Mouse (Mus musculus) neural tube, embryonic 14.5 days (tissue): ENCODE measurements around the gene Gm9. TPM values are rescaled to one million over a fixed set of nuclear protein-coding genes. Genes with fewer than 3 reads are reported as not detected.
"Not testable (repeated sequence)": the region's sequence is repeated elsewhere in the genome, so short reads cannot be mapped to it uniquely, and the experiment has no call there.

Source experiments
- ATAC-seq: fragments of 200-750 bp; cut with Nextera tagmentation; 2 replicates; pipeline ENCODE4 v1.8.0; 2017; ENCODE audit warnings: low read depth, mild to moderate bottlenecking, moderate TSS enrichment, moderate library complexity
- H3K27ac ChIP-seq: fragments of 300-500 bp; sonication (generic); 2 replicates; pipeline ENCODE4 v1.5.1; 2014; ENCODE audit warnings: low read depth, mild to moderate bottlenecking, control low read depth, low read length, moderate library complexity, mixed read lengths
- H3K27me3 ChIP-seq: fragments of 300-500 bp; sonication (generic); 2 replicates; pipeline ENCODE4 v1.6.1; 2014; ENCODE audit warnings: low read length; ENCODE audit not compliant: control insufficient read depth, insufficient read depth
- H3K36me3 ChIP-seq: fragments of 300-500 bp; sonication (generic); 2 replicates; pipeline ENCODE4 v1.6.1; 2014; ENCODE audit warnings: low read length, mixed read lengths; ENCODE audit not compliant: control insufficient read depth, insufficient read depth
- H3K4me1 ChIP-seq: fragments of 300-500 bp; sonication (generic); 2 replicates; pipeline ENCODE4 v1.6.1; 2014; ENCODE audit warnings: low read length; ENCODE audit not compliant: control insufficient read depth, insufficient read depth
- H3K4me2 ChIP-seq: fragments of 300-500 bp; sonication (generic); 2 replicates; pipeline ENCODE4 v1.6.1; 2014; ENCODE audit warnings: mild to moderate bottlenecking, low read depth, low read length, control low read depth
- H3K4me3 ChIP-seq: fragments of 300-500 bp; sonication (generic); 2 replicates; pipeline ENCODE4 v1.5.1; 2014; ENCODE audit warnings: low read depth, low read length, control low read depth, mixed read lengths
- H3K9ac ChIP-seq: fragments of 300-500 bp; sonication (generic); replicated peaks from 2 replicates; pipeline ENCODE4 v1.6.1; 2014; ENCODE audit warnings: low read depth, mild to moderate bottlenecking, control low read depth, low read length, mixed read lengths
- H3K9me3 ChIP-seq: fragments of 300-500 bp; sonication (generic); 2 replicates; pipeline ENCODE4 v1.6.1; 2016; ENCODE audit warnings: low read length; ENCODE audit not compliant: control insufficient read depth
- WGBS: fragments of 180-500 bp; shearing (Covaris S2); extraction: QIAGEN DNeasy Blood & Tissue Kit; methylation state at CpG from one replicate; pipeline ENCODE4 v1.1.7; 2014; 5-methylcytosine and 5-hydroxymethylcytosine counted together
- polyA plus RNA-seq: library from polyadenylated mRNA; unstranded; fragments of >200 nt; fragmentation: Nextera tagmentation; extraction: Ambion mirVana; gene quantifications from 2 replicates; pipeline ENCODE4 v1.2.1, GENCODE M21; 2014

Gm9 gene
- not detected in 2 replicates for polyA plus RNA-seq

DNA sequence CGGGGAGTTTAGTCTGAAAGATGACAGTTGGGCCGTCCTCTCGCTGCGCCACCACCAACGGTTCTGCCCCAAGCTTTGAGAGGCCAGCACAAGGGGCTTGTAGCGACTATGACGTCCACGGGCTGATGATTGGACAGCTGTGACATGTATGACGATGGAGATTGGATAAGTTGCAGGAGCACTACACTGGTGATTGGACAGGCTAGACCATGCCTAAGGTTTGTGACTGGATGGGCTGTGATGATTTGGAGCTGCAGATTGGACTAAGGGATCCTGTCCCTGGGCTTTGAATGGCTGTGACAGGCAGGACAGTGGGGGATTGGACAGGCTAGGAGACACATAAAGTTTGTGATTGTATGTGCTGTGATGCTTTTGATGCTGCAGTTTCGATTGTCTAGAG is at the start of gene Gm9:
Gm9 (minus strand) TSS at position 101 of the 400 bp plus-strand sequence.
- Histone ChIP-seq H3K27ac (no peak within 1 kb of the TSS), H3K4me2 (no peak within 1 kb of the TSS), H3K4me3 (no peak within 1 kb of the TSS), H3K27me3 (no peaks in the 10 kb centered on the region), H3K36me3 (no peaks in the 10 kb centered on the region), H3K4me1 (no peaks in the 10 kb centered on the region), H3K9me3 (no peaks in the 10 kb centered on the region; the same call in 1 of the 2 replicates), H3K9ac (no peak within 1 kb of the TSS)
- 86% methylated on average over 10 of the region's 10 CpGs for WGBS
- no peak for ATAC-seq

DNA sequence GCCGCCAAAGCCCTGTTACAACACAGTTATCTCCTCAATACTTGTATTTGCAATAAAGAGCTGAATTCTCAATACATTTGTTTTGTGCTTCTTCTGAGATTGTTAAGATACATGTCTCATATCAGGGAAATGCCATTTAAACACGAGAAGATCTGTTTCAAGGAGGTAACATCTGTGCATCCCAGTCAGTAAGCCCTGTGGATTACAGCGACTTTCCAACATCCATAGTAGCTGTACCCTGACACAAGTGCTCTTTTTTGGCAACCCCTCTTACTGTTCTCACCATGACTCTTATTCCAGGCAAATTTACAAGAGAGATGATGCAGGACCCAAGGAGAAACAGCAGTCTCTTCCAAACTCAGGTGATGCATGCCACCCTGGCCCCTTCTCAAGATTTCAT is 38.8 kb upstream of the Gm9 start, which contains the start of gene Rhox3a:
Rhox3a (plus strand) TSS at position 301 of the 400 bp plus-strand sequence.
- not testable (repeated sequence) for H3K4me3 ChIP-seq, H3K9ac ChIP-seq, ATAC-seq, H3K4me2 ChIP-seq, H3K27me3 ChIP-seq, H3K36me3 ChIP-seq, H3K9me3 ChIP-seq, H3K4me1 ChIP-seq, H3K27ac ChIP-seq
- 100% methylated on average over 1 of the region's 3 CpGs for WGBS

DNA sequence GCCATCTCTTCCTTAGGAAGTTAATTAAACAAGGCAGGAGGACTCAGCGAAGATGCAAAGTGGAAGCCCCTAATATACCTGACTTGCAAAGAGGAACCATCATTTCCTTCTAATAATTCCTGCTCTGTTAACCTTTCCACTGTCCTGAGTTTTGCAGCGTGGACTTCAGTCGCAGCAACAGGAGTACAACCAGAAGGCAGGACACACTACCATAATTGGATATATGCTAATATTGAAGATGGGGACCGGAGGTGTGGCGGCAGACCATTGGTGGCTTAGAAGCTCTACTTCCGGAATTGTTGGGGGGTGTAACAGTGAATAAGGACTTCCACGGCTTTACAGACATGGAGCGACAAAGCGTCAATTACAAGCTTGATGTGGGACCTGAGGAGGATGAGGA is 33.8 kb upstream of the Gm9 start, which contains the start of gene Rhox2a:
Rhox2a (plus strand) TSS at position 301 of the 400 bp plus-strand sequence.
- H3K27me3 ChIP-seq, H3K27ac ChIP-seq, ATAC-seq, H3K36me3 ChIP-seq, H3K9me3 ChIP-seq, H3K4me1 ChIP-seq, H3K9ac ChIP-seq, H3K4me3 ChIP-seq, H3K4me2 ChIP-seq: not testable (repeated sequence)
- no CpG with 5 or more reads among the region's 9 CpGs for WGBS

DNA sequence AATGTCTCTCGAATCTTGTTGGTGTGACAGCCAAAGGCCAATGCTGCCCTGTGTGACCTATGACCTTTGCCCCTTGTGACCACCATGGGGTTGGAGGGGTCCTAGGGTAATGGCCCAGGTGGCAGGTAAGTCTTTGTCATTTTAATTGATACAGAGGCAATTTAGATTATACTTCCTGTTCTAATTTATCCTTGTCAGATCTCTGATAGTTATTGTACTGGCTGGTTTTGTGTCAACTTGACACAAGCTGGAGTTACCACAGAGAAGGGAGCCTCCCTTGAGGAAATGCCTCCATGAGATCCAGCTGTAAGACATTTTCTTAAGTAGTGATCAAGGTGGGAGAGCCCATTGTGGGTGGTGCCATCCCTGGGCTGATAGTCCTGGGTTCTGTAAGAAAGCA is 11.3 kb upstream of the Gm9 start, which contains the start of gene Rhox1:
Rhox1 (minus strand) TSS at position 101 of the 400 bp plus-strand sequence.
- WGBS = 80% methylated on average over 1 of the region's 1 CpGs
- not testable (repeated sequence) for H3K27ac ChIP-seq, H3K4me1 ChIP-seq, ATAC-seq, H3K9ac ChIP-seq, H3K4me2 ChIP-seq, H3K9me3 ChIP-seq, H3K27me3 ChIP-seq, H3K36me3 ChIP-seq, H3K4me3 ChIP-seq

DNA sequence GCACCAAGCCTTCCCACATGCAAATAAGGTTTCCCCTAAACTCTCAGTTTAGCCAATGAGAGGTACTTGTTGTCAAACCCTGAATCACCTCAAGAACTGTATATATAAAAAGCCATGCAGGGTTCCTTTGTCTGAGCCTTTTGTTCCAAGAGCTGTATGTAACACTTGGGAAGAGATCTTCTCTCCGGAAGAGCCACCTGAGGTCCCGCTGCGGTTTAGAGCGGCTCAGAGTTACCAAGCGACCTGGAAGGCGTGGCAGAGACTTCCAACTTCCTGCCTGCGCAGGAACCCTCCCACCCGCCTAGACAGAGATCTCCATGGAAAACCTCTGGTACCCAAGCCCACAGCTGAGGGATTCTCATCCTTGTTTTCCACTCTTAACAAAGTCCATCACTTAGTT is 12.2 kb downstream of the Gm9 start:
- Histone ChIP-seq H3K36me3 (no peaks in the 10 kb centered on the region), H3K9me3 (no peaks in the 10 kb centered on the region), H3K27me3 (no peaks in the 10 kb centered on the region), H3K4me1 (no peaks in the 10 kb centered on the region), H3K4me3 (no peak overlapping the region), H3K9ac (no peak overlapping the region), H3K4me2 (no peak overlapping the region), H3K27ac (no peak overlapping the region)
- 68% methylated on average over 8 of the region's 8 CpGs for WGBS
- ATAC-seq = no peak

DNA sequence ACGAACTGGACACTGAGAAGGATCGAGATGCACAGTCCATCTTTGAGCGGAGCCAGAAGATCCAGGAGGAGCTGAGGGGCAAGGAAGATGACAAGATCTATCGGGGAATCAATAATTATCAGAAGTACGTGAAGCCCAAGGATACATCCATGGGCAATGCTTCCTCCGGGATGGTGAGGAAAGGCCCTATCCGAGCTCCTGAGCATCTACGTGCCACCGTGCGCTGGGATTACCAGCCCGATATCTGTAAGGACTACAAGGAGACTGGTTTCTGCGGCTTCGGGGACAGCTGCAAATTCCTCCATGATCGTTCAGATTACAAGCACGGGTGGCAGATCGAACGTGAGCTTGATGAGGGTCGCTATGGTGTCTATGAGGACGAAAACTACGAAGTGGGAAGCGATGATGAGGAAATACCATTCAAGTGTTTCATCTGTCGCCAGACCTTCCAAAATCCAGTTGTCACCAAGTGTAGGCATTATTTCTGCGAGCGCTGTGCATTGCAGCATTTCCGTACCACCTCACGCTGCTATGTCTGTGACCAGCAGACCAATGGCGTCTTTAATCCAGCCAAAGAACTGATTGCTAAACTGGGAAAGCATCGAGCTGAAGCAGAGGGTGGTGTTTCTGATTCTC is 19.0 kb downstream of the Gm9 start:
- WGBS = 27% methylated on average over 28 of the region's 28 CpGs
- H3K9ac ChIP-seq = peak overlapping the region; percentile 51

DNA sequence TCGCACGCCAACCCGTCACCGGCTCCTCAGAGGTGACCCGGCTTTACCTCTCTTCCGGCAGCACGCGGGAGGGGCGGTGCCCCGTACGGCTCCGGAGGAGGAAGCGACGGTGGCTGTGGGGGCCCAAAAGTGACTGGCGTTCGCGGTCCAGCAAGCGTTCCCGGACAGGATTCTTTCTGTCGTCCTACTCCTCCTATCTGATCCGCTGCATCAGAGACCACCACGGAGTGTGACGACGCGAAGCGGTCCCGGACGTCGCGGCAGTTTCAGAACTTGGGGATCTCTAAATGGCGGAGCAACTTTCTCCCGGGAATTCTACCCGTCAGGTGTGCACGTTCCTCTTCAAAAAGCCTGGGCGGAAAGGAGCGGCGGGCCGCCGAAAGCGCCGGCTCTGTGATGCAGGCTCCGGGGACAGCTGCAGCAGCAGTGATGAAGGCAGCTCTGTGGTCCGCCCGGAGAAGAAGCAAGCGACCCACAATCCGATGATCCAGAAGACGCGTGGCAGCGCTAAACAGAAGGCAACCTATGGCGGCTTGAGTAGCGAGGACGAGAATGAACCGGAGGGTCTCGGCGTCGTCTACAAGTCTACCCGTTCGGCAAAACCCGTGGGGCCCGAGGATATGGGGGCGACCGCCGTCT is 19.6 kb downstream of the Gm9 start, which contains the start of the genes Ndufa1 and Rnf113a1:
Ndufa1 (minus strand) TSS at position 59 of the 639 bp plus-strand sequence.
Rnf113a1 (plus strand) TSS at position 141 of the 639 bp plus-strand sequence.
- Histone ChIP-seq H3K4me2 (peak within 1 kb of the TSS; percentile 51), H3K9me3 (no peaks in the 10 kb centered on the region)
- 13% methylated on average over 61 of the region's 63 CpGs for WGBS

More for the DNA sequence above, 19.0 kb downstream of the Gm9 start:
- 0 out of 2 replicates have a peak, but pooled peaks cover 4% of the 10 kb centered on the region for H3K4me1 ChIP-seq
- H3K36me3 ChIP-seq = no peaks in the 10 kb centered on the region
- peak; percentile 26 for ATAC-seq
- H3K27me3 ChIP-seq = no peaks in the 10 kb centered on the region
- H3K4me3 ChIP-seq = peak overlapping the region; percentile 47
- H3K9me3 ChIP-seq = no peaks in the 10 kb centered on the region
- peak overlapping the region; percentile 74 for H3K27ac ChIP-seq
- peak overlapping the region; percentile 51 for H3K4me2 ChIP-seq

DNA sequence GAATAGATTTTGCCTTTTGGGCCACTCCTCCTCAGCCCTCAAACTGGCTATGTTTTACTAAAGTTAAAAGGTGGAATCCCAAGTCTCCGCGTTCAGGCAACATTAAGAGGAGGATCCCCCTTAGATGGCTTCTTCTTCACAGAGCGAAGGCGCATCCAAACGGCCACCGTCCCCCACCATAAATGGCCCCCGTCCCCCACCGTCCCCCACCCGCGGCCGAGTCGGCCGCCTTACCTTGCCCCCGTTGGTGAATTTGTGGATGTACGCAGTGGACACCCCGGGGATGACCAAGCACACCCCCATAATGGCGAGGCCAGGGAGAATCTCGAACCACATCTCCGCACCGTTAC is 20.1 kb downstream of the Gm9 start:
- H3K4me1 ChIP-seq = 0 out of 2 replicates have a peak, but pooled peaks cover 4% of the 10 kb centered on the region
- no peaks in the 10 kb centered on the region for H3K9me3 ChIP-seq
- H3K27ac ChIP-seq = no peak overlapping the region
- peak overlapping the region; percentile 47 for H3K4me3 ChIP-seq
- H3K9ac ChIP-seq = no peak overlapping the region; the same call in none of the 2 replicates
- ATAC-seq = no peak; the same call in 1 of the 2 replicates
- 20% methylated on average over 20 of the region's 20 CpGs for WGBS
- H3K27me3 ChIP-seq = no peaks in the 10 kb centered on the region
- H3K36me3 ChIP-seq = no peaks in the 10 kb centered on the region
- H3K4me2 ChIP-seq = peak overlapping the region; percentile 51

More for the DNA sequence above, 19.6 kb downstream of the Gm9 start, which contains the start of the genes Ndufa1 and Rnf113a1:
- Histone ChIP-seq H3K36me3 (no peaks in the 10 kb centered on the region), H3K9ac (peak within 1 kb of the TSS; percentile 51), H3K27ac (peak within 1 kb of the TSS; percentile 74), H3K4me1 (0 out of 2 replicates have a peak, but pooled peaks cover 4% of the 10 kb centered on the region), H3K4me3 (peak within 1 kb of the TSS; percentile 47), H3K27me3 (no peaks in the 10 kb centered on the region)
- peak; percentile 94 for ATAC-seq

DNA sequence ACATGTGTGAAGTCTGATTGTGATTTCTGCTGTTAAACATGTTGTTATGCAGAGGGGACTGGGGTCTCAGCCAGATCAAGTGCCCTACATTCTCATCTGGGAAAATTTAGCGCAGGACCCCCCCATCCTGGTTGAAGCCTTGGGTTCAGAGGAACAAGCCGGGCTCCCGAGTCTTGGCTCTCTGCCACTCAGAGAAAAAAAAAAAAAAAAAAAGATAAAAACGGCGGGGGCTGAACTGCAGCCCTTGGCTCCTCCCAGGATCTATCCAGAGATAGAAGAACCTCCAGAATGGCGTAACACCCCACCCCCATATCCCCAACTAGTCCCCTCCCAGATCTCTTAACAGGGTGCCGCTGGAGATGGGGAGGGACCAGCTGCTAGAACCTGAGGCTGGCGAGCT is 26.4 kb downstream of the Gm9 start:
- not testable (repeated sequence) for H3K36me3 ChIP-seq, H3K9ac ChIP-seq, H3K27me3 ChIP-seq, H3K4me3 ChIP-seq, H3K9me3 ChIP-seq, H3K4me2 ChIP-seq, H3K4me1 ChIP-seq, ATAC-seq, H3K27ac ChIP-seq
- 65% methylated on average over 8 of the region's 8 CpGs for WGBS
